Mouse (Mus musculus) hindbrain, embryonic 16.5 days (tissue): ENCODE data around the gene Cyp27a1. TPM values are rescaled to one million over a fixed set of nuclear protein-coding genes. Genes with fewer than 3 reads are reported as not detected.

Experiments used
- ATAC-seq: fragments of 200-750 bp; cut with Nextera tagmentation; 2 replicates; pipeline ENCODE4 v1.8.0; 2017; ENCODE audit warnings: moderate TSS enrichment, moderate library complexity
- H3K27ac ChIP-seq: fragments of 300-500 bp; sonication (generic); 2 replicates; pipeline ENCODE4 v1.5.1; 2014; ENCODE audit warnings: low read depth, mild to moderate bottlenecking, control low read depth, low read length, moderate library complexity
- H3K27me3 ChIP-seq: fragments of 300-500 bp; sonication (generic); replicated peaks from 2 replicates; pipeline ENCODE4 v1.6.1; 2014; ENCODE audit warnings: low read length; ENCODE audit not compliant: control insufficient read depth, insufficient read depth
- H3K36me3 ChIP-seq: fragments of 300-500 bp; sonication (generic); 2 replicates; pipeline ENCODE4 v1.6.1; 2014; ENCODE audit warnings: mild to moderate bottlenecking, low read length, moderate library complexity, mixed read lengths; ENCODE audit not compliant: control insufficient read depth, insufficient read depth
- H3K4me1 ChIP-seq: fragments of 300-500 bp; sonication (generic); 2 replicates; pipeline ENCODE4 v1.6.1; 2014; ENCODE audit warnings: low read depth, low read length; ENCODE audit not compliant: control insufficient read depth, insufficient read depth
- H3K4me2 ChIP-seq: fragments of 300-500 bp; sonication (generic); 2 replicates; pipeline ENCODE4 v1.6.1; 2014; ENCODE audit warnings: mild to moderate bottlenecking, low read length, control low read depth, moderate library complexity
- H3K4me3 ChIP-seq: fragments of 300-500 bp; sonication (generic); 2 replicates; pipeline ENCODE4 v1.5.1; 2014; ENCODE audit warnings: mild to moderate bottlenecking, low read length, control low read depth, moderate library complexity
- H3K9ac ChIP-seq: fragments of 300-500 bp; sonication (generic); 2 replicates; pipeline ENCODE4 v1.6.1; 2014; ENCODE audit warnings: low read depth, mild to moderate bottlenecking, control low read depth, low read length, moderate library complexity
- H3K9me3 ChIP-seq: fragments of 300-500 bp; sonication (generic); 2 replicates; pipeline ENCODE4 v1.6.1; 2014; ENCODE audit warnings: mild to moderate bottlenecking, low read length, moderate library complexity; ENCODE audit not compliant: control insufficient read depth
- WGBS: fragments of 180-500 bp; shearing (Covaris S2); extraction: QIAGEN DNeasy Blood & Tissue Kit; methylation state at CpG from one replicate; pipeline ENCODE4 v1.1.7; 2014; 5-methylcytosine and 5-hydroxymethylcytosine counted together
- polyA plus RNA-seq: library from polyadenylated mRNA; unstranded; fragments of >200 nt; fragmentation: Nextera tagmentation; extraction: Ambion mirVana; gene quantifications from 2 replicates; pipeline ENCODE4 v1.2.1, GENCODE M21; 2015

Cyp27a1 gene
- polyA plus RNA-seq, 1 experiment from 2014 or later = 2.4 TPM

DNA sequence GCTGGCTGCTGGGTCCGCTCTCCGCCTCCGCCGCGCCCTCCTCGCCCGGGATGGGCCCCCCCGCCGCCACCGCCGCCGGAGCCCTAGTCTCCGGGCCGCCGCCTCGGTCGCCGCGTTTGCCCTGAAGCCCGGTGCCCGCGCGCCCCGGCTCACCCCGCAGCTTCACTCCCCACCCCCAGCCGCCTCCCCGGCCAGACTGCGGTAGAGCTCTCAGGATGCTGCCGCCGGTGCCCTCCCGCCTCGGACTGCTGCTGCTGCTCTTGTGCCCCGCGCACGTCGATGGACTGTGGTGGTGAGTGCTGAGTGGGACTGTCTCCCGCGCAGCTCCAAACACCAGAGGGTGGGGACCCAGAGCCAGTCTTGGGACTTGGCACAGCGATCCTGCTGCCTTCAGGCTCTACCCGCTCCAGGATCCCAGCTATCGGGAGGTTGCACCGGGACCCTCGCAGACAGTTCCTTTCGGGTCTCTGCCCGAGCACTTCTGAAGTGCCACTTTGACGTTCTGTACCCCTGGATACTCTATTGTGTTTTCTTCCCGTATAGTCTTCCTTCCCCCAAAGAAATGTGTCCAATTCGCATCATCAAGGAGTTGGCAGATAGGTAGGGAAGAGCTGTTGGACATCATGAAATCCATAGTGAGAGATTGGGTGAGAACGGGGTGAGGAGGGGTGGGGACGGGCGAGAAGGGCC lies 58.7 kb downstream of the Cyp27a1 start:
- H3K9me3 ChIP-seq = no peaks in the 10 kb centered on the region
- H3K27me3 ChIP-seq = peaks cover 70% of the 10 kb centered on the region
- WGBS = under 1% methylated on average over 32 of the region's 51 CpGs
- H3K27ac ChIP-seq = no peak overlapping the region
- no peaks in the 10 kb centered on the region for H3K36me3 ChIP-seq
- H3K4me1 ChIP-seq = peaks cover 22% of the 10 kb centered on the region
- peak; percentile 10; the same call in 1 of the 2 replicates for ATAC-seq
- peak overlapping the region; percentile 97 for H3K4me2 ChIP-seq
- peak overlapping the region; percentile 52 for H3K4me3 ChIP-seq
- peak overlapping the region; percentile 57 for H3K9ac ChIP-seq

DNA sequence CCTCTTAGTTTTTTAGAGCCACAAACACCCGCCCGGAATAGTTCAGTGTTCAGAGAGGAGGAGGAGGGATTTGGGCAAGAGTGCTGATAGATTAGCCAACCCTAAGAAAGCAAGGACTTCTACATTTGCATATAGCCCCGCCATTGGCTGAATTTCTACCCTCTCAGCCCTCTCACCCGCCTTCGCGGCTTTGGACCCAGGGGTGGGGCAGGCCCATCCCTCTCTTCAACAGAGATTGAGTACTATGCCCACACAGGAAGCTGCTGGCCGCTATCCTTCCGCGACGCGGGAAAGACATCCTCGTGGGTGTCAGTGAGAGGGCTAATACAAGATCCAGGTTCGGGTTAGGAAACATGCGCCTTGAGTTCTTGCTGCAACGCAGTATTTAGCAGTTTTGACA lies 59.8 kb downstream of the Cyp27a1 start:
- Histone ChIP-seq H3K27me3 (peaks cover 65% of the 10 kb centered on the region), H3K4me2 (peak overlapping the region; percentile 51), H3K9me3 (no peaks in the 10 kb centered on the region), H3K9ac (no peak overlapping the region), H3K27ac (no peak overlapping the region), H3K4me1 (peaks cover 22% of the 10 kb centered on the region), H3K36me3 (no peaks in the 10 kb centered on the region), H3K4me3 (peak overlapping the region; percentile 26)
- under 1% methylated on average over 15 of the region's 15 CpGs for WGBS
- peak; percentile 85 for ATAC-seq

DNA sequence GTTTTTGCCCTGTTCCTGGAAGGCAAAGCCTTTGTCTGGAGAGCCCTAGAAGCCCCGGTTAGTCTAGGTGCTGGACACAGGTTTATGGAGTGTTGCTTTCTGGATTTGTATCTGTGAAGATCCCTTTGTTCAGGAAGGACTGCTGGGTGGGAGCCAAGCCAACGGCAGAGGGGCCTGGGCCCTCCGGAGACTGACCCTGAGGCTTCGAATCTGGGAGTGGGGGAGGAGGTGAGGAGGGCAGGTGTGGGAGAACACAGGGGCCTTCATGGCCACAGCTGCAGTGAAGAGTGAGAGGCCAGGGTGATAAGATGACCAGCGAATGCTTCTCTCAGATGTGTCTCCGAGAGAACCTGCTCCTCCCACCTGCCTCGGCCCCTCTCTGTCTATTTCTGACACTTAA lies 60.7 kb downstream of the Cyp27a1 start:
- Histone ChIP-seq H3K9ac (no peak overlapping the region), H3K4me2 (no peak overlapping the region), H3K27me3 (peaks cover 61% of the 10 kb centered on the region), H3K4me3 (no peak overlapping the region), H3K9me3 (no peaks in the 10 kb centered on the region), H3K4me1 (peaks cover 22% of the 10 kb centered on the region), H3K36me3 (no peaks in the 10 kb centered on the region), H3K27ac (no peak overlapping the region)
- ATAC-seq = no peak
- WGBS = 20% methylated on average over 7 of the region's 7 CpGs

DNA sequence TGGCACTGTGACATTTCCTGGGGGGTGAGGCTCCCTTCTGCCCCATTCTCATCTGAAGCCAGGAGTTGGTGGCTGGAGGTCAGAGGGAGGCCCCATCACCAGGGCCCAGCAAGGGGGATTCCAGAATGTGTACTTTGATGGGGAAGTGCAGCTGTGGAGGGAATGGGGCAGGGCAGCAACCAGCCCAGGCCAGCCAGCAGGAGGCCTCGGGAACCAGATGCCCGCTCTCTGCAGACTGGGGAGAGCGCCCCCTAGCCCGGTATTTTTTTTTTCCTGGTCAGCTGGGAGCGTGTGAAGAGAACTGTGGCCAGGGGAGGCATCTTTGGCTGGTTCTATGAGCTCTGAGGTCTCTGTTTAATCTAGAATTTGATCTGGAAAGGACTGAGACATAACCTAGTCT lies 62.4 kb downstream of the Cyp27a1 start:
- Histone ChIP-seq H3K4me2 (no peak overlapping the region), H3K27ac (no peak overlapping the region), H3K27me3 (peaks cover 55% of the 10 kb centered on the region), H3K36me3 (no peaks in the 10 kb centered on the region), H3K9ac (no peak overlapping the region), H3K4me3 (no peak overlapping the region), H3K4me1 (peaks cover 21% of the 10 kb centered on the region), H3K9me3 (no peaks in the 10 kb centered on the region)
- no peak for ATAC-seq
- WGBS = 22% methylated on average over 5 of the region's 5 CpGs

DNA sequence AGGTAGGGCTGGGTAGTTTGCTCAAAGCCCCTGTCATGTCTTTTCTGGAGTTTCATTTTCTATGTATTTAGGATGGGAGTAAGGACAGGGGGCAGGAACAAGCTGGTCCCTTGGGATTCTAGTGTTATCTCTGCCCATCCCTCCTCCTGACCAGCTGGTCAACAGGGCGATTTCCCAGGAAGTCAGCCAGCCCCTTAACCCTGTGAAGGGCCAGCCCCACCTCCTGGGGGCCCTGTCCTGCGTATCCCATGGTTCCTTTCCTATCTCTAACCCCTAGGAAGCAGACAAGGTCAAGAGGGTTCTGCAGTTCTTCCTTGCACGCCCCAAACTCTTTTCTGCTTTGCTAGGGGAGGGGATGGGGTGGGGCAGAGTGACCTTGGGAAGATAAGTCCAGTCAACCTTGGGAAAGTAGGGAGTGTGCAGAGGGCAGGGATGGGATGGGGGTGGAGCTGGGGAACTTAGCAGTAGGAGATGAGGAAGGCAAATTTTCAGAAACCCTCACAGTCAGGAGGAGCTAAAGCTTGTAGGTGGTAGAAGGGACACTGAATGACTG lies 65.6 kb downstream of the Cyp27a1 start:
- Histone ChIP-seq H3K4me3 (no peak overlapping the region), H3K27me3 (peaks cover 63% of the 10 kb centered on the region), H3K9ac (no peak overlapping the region), H3K9me3 (no peaks in the 10 kb centered on the region), H3K36me3 (no peaks in the 10 kb centered on the region), H3K27ac (no peak overlapping the region), H3K4me2 (no peak overlapping the region), H3K4me1 (peaks cover 10% of the 10 kb centered on the region)
- WGBS = 36% methylated on average over 3 of the region's 3 CpGs
- ATAC-seq = no peak

DNA sequence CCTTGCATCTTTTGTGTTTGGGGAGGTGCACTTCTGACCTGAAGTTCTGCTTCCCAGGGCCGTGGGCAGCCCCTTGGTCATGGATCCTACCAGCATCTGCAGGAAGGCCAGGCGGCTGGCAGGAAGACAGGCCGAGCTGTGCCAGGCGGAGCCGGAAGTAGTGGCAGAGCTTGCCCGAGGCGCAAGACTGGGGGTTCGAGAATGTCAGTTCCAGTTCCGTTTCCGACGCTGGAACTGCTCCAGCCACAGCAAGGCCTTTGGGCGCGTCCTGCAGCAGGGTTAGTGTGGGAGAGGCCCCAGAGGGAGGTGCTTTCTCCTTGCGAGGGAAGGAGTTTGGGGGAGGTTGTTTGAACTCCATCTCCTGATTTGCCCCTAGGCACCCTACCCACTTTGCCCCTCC lies 68.7 kb downstream of the Cyp27a1 start:
- 24% methylated on average over 14 of the region's 14 CpGs for WGBS
- Histone ChIP-seq H3K27ac (no peak overlapping the region), H3K4me3 (no peak overlapping the region), H3K36me3 (no peaks in the 10 kb centered on the region), H3K4me1 (peaks cover 14% of the 10 kb centered on the region), H3K4me2 (no peak overlapping the region), H3K9me3 (no peaks in the 10 kb centered on the region), H3K27me3 (peaks cover 65% of the 10 kb centered on the region), H3K9ac (no peak overlapping the region)
- no peak for ATAC-seq

DNA sequence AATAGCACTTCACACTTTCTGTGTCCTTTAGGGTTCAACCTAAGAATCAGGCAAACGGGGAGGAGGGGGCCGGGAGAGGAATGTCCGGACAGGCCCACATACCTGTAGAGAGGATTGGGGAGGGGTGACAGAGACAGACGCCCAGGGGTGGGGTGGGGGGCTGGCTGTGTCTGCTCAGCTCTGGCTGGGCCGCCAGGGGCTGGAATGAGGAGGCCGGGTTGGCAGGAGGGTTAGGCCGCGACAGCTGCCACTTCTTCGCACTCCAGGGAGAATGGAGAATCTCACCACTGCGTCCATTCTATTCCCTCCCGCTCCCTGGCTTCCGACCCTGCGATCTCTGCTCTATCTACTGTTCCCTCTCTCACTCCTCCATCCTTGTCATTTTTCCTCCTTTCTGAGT lies 70.2 kb downstream of the Cyp27a1 start:
- no peaks in the 10 kb centered on the region for H3K9me3 ChIP-seq
- H3K27ac ChIP-seq = no peak overlapping the region
- whole genome bisulfite sequencing = 1% methylated on average over 13 of the region's 13 CpGs
- no peaks in the 10 kb centered on the region for H3K36me3 ChIP-seq
- peaks cover 66% of the 10 kb centered on the region for H3K27me3 ChIP-seq
- H3K9ac ChIP-seq = no peak overlapping the region
- peak overlapping the region; percentile 48 for H3K4me3 ChIP-seq
- ATAC-seq = no peak
- H3K4me1 ChIP-seq = peaks cover 14% of the 10 kb centered on the region
- peak overlapping the region; percentile 85 for H3K4me2 ChIP-seq

DNA sequence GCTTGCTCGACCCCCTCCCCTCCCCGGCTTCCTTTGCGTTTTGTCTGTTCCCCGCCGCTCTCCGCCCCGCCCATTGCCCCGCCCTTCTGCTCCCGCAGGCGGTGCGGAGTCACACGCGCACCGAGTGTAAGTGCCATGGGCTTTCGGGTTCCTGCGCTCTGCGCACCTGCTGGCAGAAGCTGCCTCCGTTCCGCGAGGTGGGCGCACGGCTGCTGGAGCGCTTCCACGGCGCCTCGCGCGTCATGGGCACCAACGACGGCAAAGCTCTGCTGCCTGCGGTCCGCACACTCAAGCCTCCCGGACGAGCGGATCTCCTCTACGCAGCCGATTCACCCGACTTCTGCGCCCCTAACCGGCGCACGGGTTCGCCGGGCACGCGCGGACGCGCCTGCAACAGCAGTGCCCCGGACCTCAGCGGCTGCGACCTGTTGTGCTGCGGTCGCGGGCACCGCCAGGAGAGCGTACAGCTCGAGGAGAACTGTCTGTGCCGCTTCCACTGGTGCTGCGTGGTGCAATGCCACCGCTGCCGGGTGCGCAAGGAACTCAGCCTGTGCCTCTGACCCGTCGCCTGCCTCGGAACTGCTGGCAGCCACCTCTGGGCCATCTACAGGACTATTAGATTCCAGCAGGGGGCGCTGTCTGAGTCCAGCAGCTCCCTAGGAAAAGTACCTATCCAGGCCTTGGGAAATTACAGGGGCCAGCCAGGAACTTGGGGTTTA lies 70.8 kb downstream of the Cyp27a1 start:
- 2% methylated on average over 66 of the region's 67 CpGs for WGBS
- Histone ChIP-seq H3K4me2 (peak overlapping the region; percentile 85), H3K36me3 (no peaks in the 10 kb centered on the region), H3K4me3 (peak overlapping the region; percentile 48), H3K9me3 (no peaks in the 10 kb centered on the region), H3K9ac (peak overlapping the region; percentile 39; the same call in 1 of the 2 replicates), H3K27ac (no peak overlapping the region), H3K4me1 (peaks cover 14% of the 10 kb centered on the region), H3K27me3 (peaks cover 69% of the 10 kb centered on the region)
- ATAC-seq = peak; percentile 19; the same call in 1 of the 2 replicates
